Mouse (Mus musculus) heart, postnatal 0 days (tissue): ENCODE measurements at regions not wholly inside any gene's neighbourhood (a gene's known extent, or its start where the extent isn't known, plus 50 kb on each side); places are given as distances from the start of the nearest gene placed in this dataset.
"Not testable (repeated sequence)": the region's sequence is repeated elsewhere in the genome, so short reads cannot be mapped to it uniquely, and the experiment has no call there.

Experiments
- ATAC-seq: fragments of 200-750 bp; cut with Nextera tagmentation; 2 replicates; pipeline ENCODE4 v1.8.0; 2017; ENCODE audit warnings: low read depth, moderate number of reproducible peaks, moderate library complexity; ENCODE audit not compliant: insufficient read depth
- DNase-seq: peaks from one replicate; pipeline ENCODE4 v3.0.0-alpha.2; 2016; ENCODE audit warnings: low spot score
- H3K27ac ChIP-seq: fragments of 300-500 bp; sonication (generic); 2 replicates; pipeline ENCODE4 v1.5.1; 2014; ENCODE audit warnings: low read depth, mild to moderate bottlenecking
- H3K27me3 ChIP-seq: fragments of 300-500 bp; sonication (generic); 2 replicates; pipeline ENCODE4 v1.6.1; 2014; ENCODE audit warnings: low read length, mixed read lengths; ENCODE audit not compliant: control insufficient read depth, insufficient read depth
- H3K36me3 ChIP-seq: fragments of 300-500 bp; sonication (generic); replicated peaks from 2 replicates; pipeline ENCODE4 v1.6.1; 2014; ENCODE audit warnings: low read length, mixed read lengths; ENCODE audit not compliant: control insufficient read depth, insufficient read depth
- H3K4me1 ChIP-seq: fragments of 300-500 bp; sonication (generic); 2 replicates; pipeline ENCODE4 v1.6.1; 2014; ENCODE audit warnings: antibody characterized with exemption; ENCODE audit not compliant: control insufficient read depth, insufficient read depth
- H3K4me2 ChIP-seq: fragments of 300-500 bp; sonication (generic); 2 replicates; pipeline ENCODE4 v1.6.1; 2014; ENCODE audit warnings: low read depth, mild to moderate bottlenecking, low read length, moderate library complexity
- H3K4me3 ChIP-seq: fragments of 300-500 bp; sonication (generic); 2 replicates; pipeline ENCODE4 v1.5.1; 2014; ENCODE audit warnings: low read depth, low read length
- H3K9ac ChIP-seq: fragments of 300-500 bp; sonication (generic); replicated peaks from 2 replicates; pipeline ENCODE4 v1.6.1; 2014; ENCODE audit warnings: low read depth, low read length, mixed read lengths
- H3K9me3 ChIP-seq: fragments of 300-500 bp; sonication (generic); replicated peaks from 2 replicates; pipeline ENCODE4 v1.6.1; 2016; ENCODE audit warnings: low read length; ENCODE audit not compliant: control insufficient read depth
- CTCF ChIP-seq: IDR thresholded peaks from 2 replicates; pipeline ENCODE4 v1.5.1; 2016; ENCODE audit warnings: antibody characterized with exemption, control low read depth, low read depth
- EP300 ChIP-seq: IDR thresholded peaks from 2 replicates; pipeline ENCODE4 v1.6.1; 2016; ENCODE audit warnings: antibody characterized with exemption, low read depth
- WGBS: fragments of 180-500 bp; shearing (Covaris S2); extraction: QIAGEN DNeasy Blood & Tissue Kit; methylation state at CpG from one replicate; pipeline ENCODE4 v1.1.7; 2014; 5-methylcytosine and 5-hydroxymethylcytosine counted together

GRCm38 (mm10) chr10:19508221-19508745, 83.5 kb upstream of the Ifngr1 start:
- H3K4me3 ChIP-seq = no peak overlapping the region
- no peak overlapping the region for H3K27ac ChIP-seq
- DNase-seq = no peak
- H3K4me2 ChIP-seq = no peak overlapping the region
- WGBS = 63% methylated on average over 5 of the region's 5 CpGs
- no peaks in the 10 kb centered on the region for H3K27me3 ChIP-seq
- no peaks in the 10 kb centered on the region for H3K4me1 ChIP-seq
- H3K36me3 ChIP-seq = no peaks in the 10 kb centered on the region
- no peaks in the 10 kb centered on the region for H3K9me3 ChIP-seq
- no peak overlapping the region for H3K9ac ChIP-seq
- no peak for TF ChIP-seq CTCF
- TF ChIP-seq EP300 = no peak
- no peak for ATAC-seq

GRCm38 (mm10) chr10:19510047-19510446, 81.7 kb upstream of the Ifngr1 start:
- TF ChIP-seq CTCF (no peak), EP300 (no peak)
- H3K4me2 ChIP-seq = no peak overlapping the region
- DNase-seq = no peak
- no peaks in the 10 kb centered on the region for H3K27me3 ChIP-seq
- no peaks in the 10 kb centered on the region for H3K9me3 ChIP-seq
- H3K9ac ChIP-seq = no peak overlapping the region
- no peaks in the 10 kb centered on the region for H3K36me3 ChIP-seq
- H3K4me3 ChIP-seq = no peak overlapping the region
- H3K27ac ChIP-seq = no peak overlapping the region
- 85% methylated on average over 10 of the region's 10 CpGs for WGBS
- H3K4me1 ChIP-seq = no peaks in the 10 kb centered on the region
- no peak for ATAC-seq

DNA sequence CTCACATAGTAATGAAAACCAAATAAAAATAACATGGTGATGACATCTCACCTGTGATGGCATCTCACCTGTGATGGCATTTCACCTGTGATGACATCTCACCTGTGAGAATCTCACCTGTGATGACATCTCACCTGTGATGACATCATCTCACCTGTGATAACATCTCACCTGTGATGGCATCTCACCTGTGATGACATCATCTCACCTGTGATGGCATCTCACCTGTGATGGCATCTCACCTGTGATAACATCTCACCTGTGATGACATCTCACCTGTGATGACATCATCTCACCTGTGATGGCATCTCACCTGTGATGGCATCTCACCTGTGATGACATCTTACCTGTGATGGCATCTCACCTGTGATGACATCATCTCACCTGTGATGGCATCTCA, 77.4 kb upstream of the Ifngr1 start:
- not testable (repeated sequence) for H3K36me3 ChIP-seq, H3K27ac ChIP-seq, H3K4me3 ChIP-seq, ATAC-seq, H3K27me3 ChIP-seq, H3K9ac ChIP-seq, H3K4me2 ChIP-seq, DNase-seq, H3K9me3 ChIP-seq, H3K4me1 ChIP-seq

DNA sequence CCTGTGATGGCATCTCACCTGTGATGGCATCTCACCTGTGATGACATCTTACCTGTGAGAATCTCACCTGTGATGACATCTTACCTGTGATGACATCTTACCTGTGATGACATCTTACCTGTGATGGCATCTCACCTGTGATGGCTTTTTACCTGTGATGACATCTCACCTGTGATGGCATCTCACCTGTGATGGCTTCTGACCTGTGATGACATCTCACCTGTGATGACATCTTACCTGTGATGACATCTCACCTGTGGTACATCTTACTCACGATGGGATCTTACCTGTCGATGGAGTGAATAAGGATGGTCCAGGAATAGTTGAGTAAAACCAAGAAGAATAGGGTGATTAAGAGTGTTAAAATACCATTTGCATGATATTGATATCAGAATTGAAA, 76.9 kb upstream of the Ifngr1 start:
- Histone ChIP-seq H3K27ac (no peak overlapping the region), H3K4me3 (no peak overlapping the region), H3K27me3 (no peaks in the 10 kb centered on the region), H3K4me2 (no peak overlapping the region), H3K4me1 (no peaks in the 10 kb centered on the region), H3K36me3 (no peaks in the 10 kb centered on the region), H3K9ac (no peak overlapping the region), H3K9me3 (no peaks in the 10 kb centered on the region)
- 93% methylated on average over 2 of the region's 2 CpGs for WGBS
- ATAC-seq = no peak
- TF ChIP-seq CTCF (no peak), EP300 (no peak)
- DNase-seq = no peak

- TF ChIP-seq EP300 (no peak), CTCF (no peak)
- H3K4me2 ChIP-seq = no peak overlapping the region
- H3K36me3 ChIP-seq = no peaks in the 10 kb centered on the region
- ATAC-seq (no peak), DNase-seq (no peak)
- 92% methylated on average over 3 of the region's 3 CpGs for WGBS
- no peak overlapping the region for H3K27ac ChIP-seq
- no peaks in the 10 kb centered on the region for H3K27me3 ChIP-seq
- H3K9ac ChIP-seq = no peak overlapping the region
- no peaks in the 10 kb centered on the region for H3K4me1 ChIP-seq
- no peaks in the 10 kb centered on the region for H3K9me3 ChIP-seq
- no peak overlapping the region for H3K4me3 ChIP-seq
These were observed 75.7 kb upstream of the Ifngr1 start for GRCm38 (mm10) chr10:19516011-19516410.

DNA sequence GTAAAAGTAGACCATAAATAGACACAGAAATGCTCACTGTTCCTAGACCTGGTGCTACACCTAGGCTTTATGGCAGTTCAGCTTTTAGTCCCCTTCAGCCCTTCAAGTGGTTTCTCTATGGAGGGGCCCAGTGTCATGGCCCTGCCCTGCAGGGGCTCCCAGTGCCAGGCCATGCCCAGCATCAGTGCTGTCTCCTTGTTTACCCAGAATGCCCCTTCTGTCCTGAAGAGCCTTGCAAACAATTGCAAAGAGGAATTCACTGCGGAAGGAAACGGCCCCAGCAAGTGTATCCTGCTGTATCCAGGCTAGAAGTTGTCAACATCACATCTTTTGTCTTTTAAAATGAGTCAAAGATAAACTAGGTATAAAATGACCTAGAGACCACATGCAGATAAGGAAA, 74.7 kb upstream of the Ifngr1 start:
- 51% methylated on average over 2 of the region's 2 CpGs for WGBS
- Histone ChIP-seq H3K4me1 (no peaks in the 10 kb centered on the region), H3K27me3 (no peaks in the 10 kb centered on the region), H3K9ac (no peak overlapping the region), H3K27ac (peak overlapping the region; percentile 53; the same call in 1 of the 2 replicates), H3K36me3 (no peaks in the 10 kb centered on the region), H3K9me3 (no peaks in the 10 kb centered on the region), H3K4me3 (no peak overlapping the region), H3K4me2 (no peak overlapping the region)
- no peak for ATAC-seq
- no peak for DNase-seq
- TF ChIP-seq EP300 (0 out of 2 replicates have a peak, but pooled peaks have one; percentile 39), CTCF (no peak)
